In genomic region chr2:158180797-158181196, GRCm38 (mm10) we compare ENCODE assay signal across 11 mouse cellular contexts. TPM values are rescaled to one million over a fixed set of nuclear protein-coding genes. Genes with fewer than 3 reads are reported as not detected.
DNase-seq lines count a peak whose midpoint lies in the region; ATAC-seq and TF ChIP-seq lines count a peak whose summit lies in the region.
"Had no signal": no experiment of that assay in that cellular context is flagged by ENCODE, and none has a peak within 500 bp of the region (broad histone marks: within the 10 kb centered on the region; RNA-seq: fewer than 3 reads in every experiment).

No protein-coding gene starts in this region.

- TF ChIP-seq CTCF in embryonic fibroblast, embryonic 13.5 days (IDR thresholded peaks at IDR 0.05; ENCODE audit: borderline replicate concordance, insufficient read depth, low read length): peak; percentile 74; the same call in 1 of the 2 replicates
- peak; percentile 94 for TF ChIP-seq CTCF in liver, embryonic 14.5 days (IDR thresholded peaks at IDR 0.05; ENCODE audit: low read depth)
- TF ChIP-seq CTCF in small intestine, adult 2 months (IDR thresholded peaks at IDR 0.05; ENCODE audit: extremely low read depth, insufficient read length, insufficient replicate concordance, low read depth, low read length): peak; percentile 82; the same call in 1 of the 2 replicates

- WGBS in liver, embryonic 14.5 days (ENCODE audit: insufficient replicate concordance): 28% methylated on average over 9 of the region's 9 CpGs
- WGBS in small intestine, adult 2 months: 63% methylated on average over 9 of the region's 9 CpGs

- no peak for ATAC-seq in liver, embryonic 14.5 days (ENCODE audit: insufficient read depth)

- no peak overlapping the region for H3K27ac ChIP-seq in embryonic fibroblast, embryonic 13.5 days (ENCODE audit: insufficient read depth, low read length)
- H3K27ac ChIP-seq in liver, embryonic 14.5 days: no peak overlapping the region
- peak overlapping the region; percentile 19 for H3K27ac ChIP-seq in small intestine, adult 2 months (ENCODE audit: insufficient read depth, low read depth, low read length)
- H3K27ac ChIP-seq: embryonic facial prominence, embryonic 13.5 days; limb, embryonic 12.5 days; stomach, embryonic 15.5 days had no signal

- no peaks in the 10 kb centered on the region for H3K36me3 ChIP-seq in liver, embryonic 14.5 days (replicated peaks; ENCODE audit: control insufficient read depth, insufficient read depth, low read depth)
- no peaks in the 10 kb centered on the region for H3K36me3 ChIP-seq in small intestine, adult 2 months (ENCODE audit: control insufficient read depth, insufficient read depth, low read length)
- H3K36me3 ChIP-seq: embryonic facial prominence, embryonic 13.5 days; limb, embryonic 12.5 days; stomach, embryonic 15.5 days had no signal

- H3K4me1 ChIP-seq in embryonic fibroblast, embryonic 13.5 days (ENCODE audit: control insufficient read depth, insufficient read depth, low read length): 0 out of 2 replicates have a peak, but pooled peaks cover 8% of the 10 kb centered on the region
- peaks cover 0 to 24% of the 10 kb centered on the region in 2 experiments; a peak in 2 of 4 replicates for H3K4me1 ChIP-seq in liver, embryonic 14.5 days (replicated peaks; ENCODE audit: control insufficient read depth in 2 of 2, insufficient read depth in 2 of 2, low read length in 1 of 2)
- peaks cover 32% of the 10 kb centered on the region for H3K4me1 ChIP-seq in small intestine, adult 2 months (ENCODE audit: control insufficient read depth, insufficient read depth, insufficient read length, low read length)

- intact Hi-C loops in heart, postnatal 25 days (cut with DNase I): no loop called here

- H3K4me3 ChIP-seq in embryonic fibroblast, embryonic 13.5 days (ENCODE audit: insufficient read depth, low read length): no peak overlapping the region
- no peak overlapping the region for H3K4me3 ChIP-seq in liver, embryonic 14.5 days (ENCODE audit: insufficient read depth in 1 of 2, low read depth in 2 of 2, low read length in 2 of 2)
- H3K4me3 ChIP-seq in small intestine, adult 2 months (ENCODE audit: low read depth, low read length): no peak overlapping the region
- H3K4me3 ChIP-seq: embryonic facial prominence, embryonic 13.5 days; limb, embryonic 12.5 days; stomach, embryonic 15.5 days had no signal

- no peak overlapping the region for H3K4me2 ChIP-seq in liver, embryonic 14.5 days (ENCODE audit: low read depth)
- H3K4me2 ChIP-seq: embryonic facial prominence, embryonic 13.5 days; limb, embryonic 12.5 days; stomach, embryonic 15.5 days had no signal

- H3K9me3 ChIP-seq in liver, embryonic 14.5 days (ENCODE audit: control insufficient read depth, low read length): no peaks in the 10 kb centered on the region
- H3K9me3 ChIP-seq: embryonic facial prominence, embryonic 13.5 days; limb, embryonic 12.5 days; stomach, embryonic 15.5 days had no signal

- TF ChIP-seq EP300 in liver, embryonic 14.5 days (IDR thresholded peaks at IDR 0.05; ENCODE audit: low read depth): no peak

- no peaks in the 10 kb centered on the region for H3K27me3 ChIP-seq in liver, embryonic 14.5 days (ENCODE audit: control insufficient read depth, insufficient read depth, low read length)
- no peaks in the 10 kb centered on the region for H3K27me3 ChIP-seq in small intestine, adult 2 months (ENCODE audit: control insufficient read depth, insufficient read depth, low read length)
- H3K27me3 ChIP-seq: embryonic facial prominence, embryonic 13.5 days; stomach, embryonic 15.5 days had no signal

- peak; percentile 85 for DNase-seq in heart, postnatal 4 days
- no peak for DNase-seq in heart, postnatal 25 days (ENCODE audit: low spot score)
- DNase-seq in A20 (ENCODE audit: low read depth, low spot score) (peak; percentile 74), NIH3T3 (ENCODE audit: low read depth) (peak; percentile 60)
- no peak for DNase-seq in liver, embryonic 14.5 days (ENCODE audit: low read depth in 3 of 3, low spot score in 3 of 3)
- no peak for DNase-seq in right cerebral cortex, adult 2 months (ENCODE audit: low spot score in 2 of 2)

- no peak for TF ChIP-seq POLR2A in embryonic fibroblast, embryonic 13.5 days (IDR thresholded peaks at IDR 0.05; ENCODE audit: low read depth, low read length)
- TF ChIP-seq POLR2A in small intestine, adult 2 months (IDR thresholded peaks at IDR 0.05; ENCODE audit: low read depth, low read length): no peak

- H3K9ac ChIP-seq in liver, embryonic 14.5 days (replicated peaks): no peak overlapping the region
- H3K9ac ChIP-seq: embryonic facial prominence, embryonic 13.5 days; limb, embryonic 12.5 days; stomach, embryonic 15.5 days had no signal

RNA-seq across cellular contexts. Expression of gene Tgm2, which starts 34.6 kb away (rescaled TPM):
- total RNA-seq in heart, postnatal 4 days (2021): 100 to 1,000 TPM; 254 to 273 TPM
- total RNA-seq in heart, postnatal 25 days (2021): 100 to 1,000 TPM; 238 to 253 TPM
- polyA plus RNA-seq in embryonic fibroblast, embryonic 13.5 days (2011; ENCODE audit: insufficient read length, low read depth, missing spikeins): 15.8 and 33.1 TPM in 2 replicates
- polyA plus RNA-seq in liver, embryonic 14.5 days (2012; rRNA removed): 41.9 and 44.6 TPM in 2 replicates
- polyA plus RNA-seq in liver, embryonic 14.5 days (2014; fragmentation: Nextera tagmentation; extraction: Ambion mirVana): 34.6 and 37.7 TPM in 2 replicates
- polyA plus RNA-seq in small intestine, adult 2 months (2012; rRNA removed): 89.6 and 93.0 TPM in 2 replicates

RNA-seq across cellular contexts. Expression of gene D630003M21Rik, which starts 48.2 kb away (rescaled TPM):
- 1 to 10 TPM; 6.4 to 6.6 TPM for total RNA-seq in heart, postnatal 4 days (2021)
- total RNA-seq in heart, postnatal 25 days (2021): 1 to 10 TPM; 6.3 to 8.0 TPM
- polyA plus RNA-seq in embryonic fibroblast, embryonic 13.5 days (2011; ENCODE audit: insufficient read length, low read depth, missing spikeins): 0.17 and 0.61 TPM in 2 replicates
- polyA plus RNA-seq in liver, embryonic 14.5 days (2012; rRNA removed): 0.33 and 0.34 TPM in 2 replicates
- 0.24 and 0.52 TPM in 2 replicates for polyA plus RNA-seq in liver, embryonic 14.5 days (2014; fragmentation: Nextera tagmentation; extraction: Ambion mirVana)
- polyA plus RNA-seq in small intestine, adult 2 months (2012; rRNA removed): 1.1 and 1.7 TPM in 2 replicates

Comparison
In these comparisons a context has a peak if more than half of its experiments do, and no peak if none do; other contexts are left out.
1. DNase-seq: peak in heart, postnatal 4 days (single experiment), A20 (single experiment) and NIH3T3 (single experiment); none in heart, postnatal 25 days (single experiment), liver, embryonic 14.5 days (0 of 3) and right cerebral cortex, adult 2 months (0 of 2).
2. Peak in every context shown above with its lines, with median percentiles within 50 percentile points of each other: CTCF ChIP-seq.